Comparison of ENCODE assay signal across 14 mouse cellular contexts in the genomic region with DNA sequence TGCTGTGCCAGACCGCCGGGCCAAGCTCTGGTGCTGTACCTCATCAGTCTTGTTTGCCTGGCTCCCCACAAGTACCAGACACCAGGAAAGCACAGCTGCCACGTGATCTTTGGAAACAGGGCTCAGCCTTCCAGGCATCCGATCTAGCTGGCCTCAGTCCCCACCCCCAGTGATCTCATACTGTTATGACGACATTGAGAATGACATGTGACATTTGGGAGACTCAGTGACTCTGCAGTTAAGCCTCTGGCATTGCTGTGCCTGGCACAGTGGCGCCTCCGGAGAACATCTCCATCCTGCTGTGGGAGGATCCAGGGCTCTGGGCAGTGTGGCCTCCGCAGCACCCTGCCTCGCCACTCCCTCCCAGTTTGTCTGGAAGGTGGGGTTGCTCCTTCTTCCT. TPM values are rescaled to one million over a fixed set of nuclear protein-coding genes. Genes with fewer than 3 reads are reported as not detected.
DNase-seq lines count a peak whose midpoint lies in the region; ATAC-seq and TF ChIP-seq lines count a peak whose summit lies in the region.
"Had no signal": no experiment of that assay in that cellular context is flagged by ENCODE, and none has a peak within 500 bp of the region (broad histone marks: within the 10 kb centered on the region; RNA-seq: fewer than 3 reads in every experiment).

No protein-coding gene starts in this region.

- ATAC-seq in lung, embryonic 16.5 days (ENCODE audit: low read depth) = peak; percentile 16; the same call in 1 of the 2 replicates
- ATAC-seq in intestine, postnatal 0 days = peak; percentile 59
- ATAC-seq: forebrain, embryonic 13.5 days had no signal

- no peak overlapping the region for H3K9ac ChIP-seq in lung, embryonic 16.5 days (ENCODE audit: low read length)
- no peak overlapping the region for H3K9ac ChIP-seq in intestine, postnatal 0 days (ENCODE audit: low read depth, low read length)
- H3K9ac ChIP-seq: forebrain, embryonic 13.5 days; limb, embryonic 12.5 days had no signal

- DNase-seq in heart, adult 18-20 months = peak; percentile 36 to 50
- DNase-seq in heart, postnatal 25 days (ENCODE audit: low spot score) = no peak
- DNase-seq in lung, postnatal 25 days (ENCODE audit: low spot score) = no peak
- DNase-seq in right cerebral cortex, adult 18-20 months = no peak
- no peak for DNase-seq in thymus, adult 2 months
- no peak for DNase-seq in right cerebral cortex, postnatal 25 days
- DNase-seq: cerebellum, postnatal 36 days; retina, postnatal 1 day had no signal

- no peak for TF ChIP-seq POLR2A in thymus, adult 2 months (IDR thresholded peaks at IDR 0.05; ENCODE audit: control insufficient read depth, extremely low read depth, insufficient read depth, low read length, poor library complexity)

- H3K4me2 ChIP-seq in lung, embryonic 16.5 days (ENCODE audit: low read depth, low read length) = no peak overlapping the region
- no peak overlapping the region for H3K4me2 ChIP-seq in intestine, postnatal 0 days (replicated peaks; ENCODE audit: low read depth)
- H3K4me2 ChIP-seq: forebrain, embryonic 13.5 days; limb, embryonic 12.5 days had no signal

- no peak overlapping the region for H3K4me3 ChIP-seq in lung, embryonic 16.5 days (ENCODE audit: low read length)
- H3K4me3 ChIP-seq in intestine, postnatal 0 days (ENCODE audit: low read depth, low read length) = no peak overlapping the region
- no peak overlapping the region for H3K4me3 ChIP-seq in thymus, adult 2 months (ENCODE audit: control insufficient read depth, insufficient read depth, low read length)
- H3K4me3 ChIP-seq: forebrain, embryonic 13.5 days; limb, embryonic 12.5 days had no signal

- H3K27ac ChIP-seq in lung, embryonic 16.5 days (ENCODE audit: low read length) = no peak overlapping the region
- peak overlapping the region; percentile 80 for H3K27ac ChIP-seq in intestine, postnatal 0 days (ENCODE audit: low read depth, low read length)
- H3K27ac ChIP-seq in thymus, adult 2 months (ENCODE audit: control insufficient read depth, insufficient read depth, low read length) = no peak overlapping the region
- H3K27ac ChIP-seq: forebrain, embryonic 13.5 days; limb, embryonic 12.5 days had no signal

- H3K9me3 ChIP-seq in lung, embryonic 16.5 days (ENCODE audit: control insufficient read depth, low read length) = no peaks in the 10 kb centered on the region
- H3K9me3 ChIP-seq in intestine, postnatal 0 days (ENCODE audit: control insufficient read depth) = no peaks in the 10 kb centered on the region
- H3K9me3 ChIP-seq: forebrain, embryonic 13.5 days had no signal

- no peaks in the 10 kb centered on the region for H3K27me3 ChIP-seq in lung, embryonic 16.5 days (ENCODE audit: control insufficient read depth, insufficient read depth, low read depth, low read length)
- H3K27me3 ChIP-seq in intestine, postnatal 0 days (replicated peaks; ENCODE audit: control insufficient read depth, insufficient read depth, low read length) = no peaks in the 10 kb centered on the region
- H3K27me3 ChIP-seq in thymus, adult 2 months (ENCODE audit: control insufficient read depth, insufficient read depth, low read length) = no peaks in the 10 kb centered on the region

- TF ChIP-seq CTCF in intestine, postnatal 0 days (IDR thresholded peaks at IDR 0.05; ENCODE audit: low read depth) = no peak
- no peak for TF ChIP-seq CTCF in thymus, adult 2 months (IDR thresholded peaks at IDR 0.05; ENCODE audit: borderline replicate concordance, control insufficient read depth, extremely low read depth, insufficient read depth, low read length, poor library complexity)

- H3K36me3 ChIP-seq in lung, embryonic 16.5 days (ENCODE audit: control insufficient read depth, insufficient read depth, low read length) = no peaks in the 10 kb centered on the region
- H3K36me3 ChIP-seq in intestine, postnatal 0 days (ENCODE audit: control insufficient read depth, insufficient read depth) = no peaks in the 10 kb centered on the region
- no peaks in the 10 kb centered on the region for H3K36me3 ChIP-seq in thymus, adult 2 months (ENCODE audit: control insufficient read depth, insufficient read depth, low read length)
- H3K36me3 ChIP-seq: limb, embryonic 12.5 days had no signal

- 33% methylated on average over 9 of the region's 9 CpGs for WGBS in lung, embryonic 16.5 days
- 27% methylated on average over 9 of the region's 9 CpGs for WGBS in intestine, postnatal 0 days
- WGBS in thymus, adult 2 months = 84% methylated on average over 9 of the region's 9 CpGs

- intact Hi-C loops in heart, postnatal 25 days (cut with DNase I) = no loop called here

- H3K4me1 ChIP-seq in lung, embryonic 16.5 days (replicated peaks; ENCODE audit: control insufficient read depth, insufficient read depth, low read length) = peaks cover 12% of the 10 kb centered on the region
- 0 out of 2 replicates have a peak, but pooled peaks cover 2% of the 10 kb centered on the region for H3K4me1 ChIP-seq in intestine, postnatal 0 days (replicated peaks; ENCODE audit: control insufficient read depth, insufficient read depth, low read length)
- peaks cover 13% of the 10 kb centered on the region for H3K4me1 ChIP-seq in thymus, adult 2 months (replicated peaks; ENCODE audit: control insufficient read depth, insufficient read depth, low read length)
- H3K4me1 ChIP-seq: forebrain, embryonic 13.5 days had no signal

RNA-seq across cellular contexts. Expression of a gene that starts 9.3 kb away (rescaled TPM):
- total RNA-seq in heart, adult 18-20 months (2021) = 1 to 10 TPM; 2.9 to 3.7 TPM
- 1 to 10 TPM; 3.0 to 3.9 TPM for total RNA-seq in heart, postnatal 25 days (2021)
- 5.4 and 5.7 TPM in 2 replicates for polyA plus RNA-seq in lung, embryonic 16.5 days (2015; fragmentation: Nextera tagmentation; extraction: Ambion mirVana)
- polyA plus RNA-seq in intestine, postnatal 0 days (2015; fragmentation: Nextera tagmentation; extraction: Ambion mirVana) = 19.0 and 23.7 TPM in 2 replicates
- polyA plus RNA-seq in thymus, adult 2 months (2012; rRNA removed) = 54.4 and 67.2 TPM in 2 replicates

RNA-seq across cellular contexts. Expression of a gene that starts 20.0 kb away (rescaled TPM):
- total RNA-seq in heart, adult 18-20 months (2021) = not detected
- total RNA-seq in heart, postnatal 25 days (2021) = not detected
- polyA plus RNA-seq in lung, embryonic 16.5 days (2015; fragmentation: Nextera tagmentation; extraction: Ambion mirVana) = 0.15 TPM in 1 of 2 replicates, not detected in the other
- polyA plus RNA-seq in intestine, postnatal 0 days (2015; fragmentation: Nextera tagmentation; extraction: Ambion mirVana) = 0.16 and 0.39 TPM in 2 replicates
- polyA plus RNA-seq in thymus, adult 2 months (2012; rRNA removed) = 0.36 and 0.57 TPM in 2 replicates
- polyA plus RNA-seq: heart, embryonic 14.5 days; kidney, postnatal 0 days had no signal

RNA-seq across cellular contexts. Expression of a gene that starts 29.3 kb away (rescaled TPM):
- not detected for total RNA-seq in heart, adult 18-20 months (2021)
- under 1 TPM in 1 of 2 experiments, not detected in 1; 0.42 TPM for total RNA-seq in heart, postnatal 25 days (2021)
- not detected in 2 replicates for polyA plus RNA-seq in lung, embryonic 16.5 days (2015; fragmentation: Nextera tagmentation; extraction: Ambion mirVana)
- polyA plus RNA-seq in intestine, postnatal 0 days (2015; fragmentation: Nextera tagmentation; extraction: Ambion mirVana) = not detected in 2 replicates
- 3.3 and 3.9 TPM in 2 replicates for polyA plus RNA-seq in thymus, adult 2 months (2012; rRNA removed)
- polyA plus RNA-seq: forebrain, embryonic 13.5 days; heart, embryonic 14.5 days; kidney, postnatal 0 days; limb, embryonic 12.5 days had no signal

RNA-seq across cellular contexts. Expression of a gene that starts 35.2 kb away (rescaled TPM):
- total RNA-seq in heart, adult 18-20 months (2021) = under 1 TPM; 0.35 to 0.75 TPM
- total RNA-seq in heart, postnatal 25 days (2021) = under 1 TPM in 1 of 2 experiments, not detected in 1; 0.73 TPM
- polyA plus RNA-seq in lung, embryonic 16.5 days (2015; fragmentation: Nextera tagmentation; extraction: Ambion mirVana) = 17.8 and 18.8 TPM in 2 replicates
- polyA plus RNA-seq in intestine, postnatal 0 days (2015; fragmentation: Nextera tagmentation; extraction: Ambion mirVana) = 54.8 and 56.5 TPM in 2 replicates
- 2.4 and 2.8 TPM in 2 replicates for polyA plus RNA-seq in thymus, adult 2 months (2012; rRNA removed)
- polyA plus RNA-seq: forebrain, embryonic 13.5 days; heart, embryonic 14.5 days had no signal

RNA-seq across cellular contexts. Expression of a gene that starts 55.9 kb away (rescaled TPM):
- total RNA-seq in heart, adult 18-20 months (2021) = not detected
- total RNA-seq in heart, postnatal 25 days (2021) = not detected
- polyA plus RNA-seq in lung, embryonic 16.5 days (2015; fragmentation: Nextera tagmentation; extraction: Ambion mirVana) = 0.06 TPM in 1 of 2 replicates, not detected in the other
- not detected in 2 replicates for polyA plus RNA-seq in intestine, postnatal 0 days (2015; fragmentation: Nextera tagmentation; extraction: Ambion mirVana)
- polyA plus RNA-seq in thymus, adult 2 months (2012; rRNA removed) = 0.30 and 0.36 TPM in 2 replicates
- polyA plus RNA-seq: forebrain, embryonic 13.5 days; heart, embryonic 14.5 days; limb, embryonic 12.5 days had no signal

Comparison
In these comparisons a context has a peak if more than half of its experiments do, and no peak if none do; other contexts are left out.
1. DNase-seq: peak in heart, adult 18-20 months (2 of 2); none in heart, postnatal 25 days (single experiment), lung, postnatal 25 days (single experiment), right cerebral cortex, adult 18-20 months (single experiment), thymus, adult 2 months (single experiment) and right cerebral cortex, postnatal 25 days (single experiment).